Mouse (Mus musculus) splenic B cell, adult 2 months (primary cell): ENCODE measurements at regions not wholly inside any gene's neighbourhood (a gene's known extent, or its start where the extent isn't known, plus 50 kb on each side); places are given as distances from the start of the nearest gene placed in this dataset.
A peak's percentile ranks its signal among the peaks of the same experiment; 100 is the strongest.

ENCODE experiments used
- DNase-seq: peaks from one replicate; pipeline ENCODE4 v3.0.0-alpha.2; 2011; ENCODE audit warnings: low read depth, low spot score
- H3K27me3 ChIP-seq: 2 replicates; pipeline ENCODE4 v1.6.1; 2012; ENCODE audit warnings: mild to moderate bottlenecking, low read length, moderate library complexity, mixed read lengths; ENCODE audit not compliant: control insufficient read depth, poor library complexity, insufficient read depth, severe bottlenecking
- H3K36me3 ChIP-seq: 2 replicates; pipeline ENCODE4 v1.6.1; 2012; ENCODE audit warnings: mild to moderate bottlenecking, low read length, moderate library complexity, mixed read lengths; ENCODE audit not compliant: control insufficient read depth, poor library complexity, insufficient read depth, severe bottlenecking

- no peak for DNase-seq
- H3K27me3 ChIP-seq = no peaks in the 10 kb centered on the region
- H3K36me3 ChIP-seq = no peaks in the 10 kb centered on the region
Measured at GRCm38 (mm10) chr9:120774251-120774650, 154.8 kb upstream of the Ctnnb1 start.

- Histone ChIP-seq H3K36me3 (no peaks in the 10 kb centered on the region), H3K27me3 (no peaks in the 10 kb centered on the region)
- DNase-seq = no peak
Measured at GRCm38 (mm10) chr9:120774772-120775171, 154.2 kb upstream of the Ctnnb1 start.

- no peak for DNase-seq
- H3K27me3 ChIP-seq = no peaks in the 10 kb centered on the region
- H3K36me3 ChIP-seq = no peaks in the 10 kb centered on the region
Measured at GRCm38 (mm10) chr9:120775721-120776120, 153.3 kb upstream of the Ctnnb1 start.

- DNase-seq = peak; percentile 22
- no peaks in the 10 kb centered on the region for H3K27me3 ChIP-seq
- H3K36me3 ChIP-seq = no peaks in the 10 kb centered on the region
Measured at GRCm38 (mm10) chr9:120776456-120777001, 152.5 kb upstream of the Ctnnb1 start.

DNA sequence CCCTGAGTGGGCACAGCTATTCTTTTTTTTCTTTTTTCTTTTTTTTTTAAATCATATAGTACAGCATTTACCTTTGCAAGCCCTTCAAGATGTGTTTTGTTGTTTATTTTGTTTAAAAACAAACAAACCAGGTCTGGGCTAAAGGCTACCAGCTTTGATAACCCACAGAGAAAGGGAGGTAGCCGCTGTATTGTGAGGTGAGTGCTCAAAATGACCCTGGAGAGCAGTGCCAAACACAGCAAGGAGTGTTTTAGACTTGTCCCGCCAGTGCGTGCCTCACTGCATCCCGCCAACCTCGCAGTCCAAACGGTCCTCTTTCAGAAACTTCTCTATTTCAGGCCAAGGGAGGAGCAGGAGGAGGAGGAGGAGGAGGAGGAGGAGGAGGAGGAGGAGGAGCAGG, 152.0 kb upstream of the Ctnnb1 start:
- Histone ChIP-seq H3K27me3 (no peaks in the 10 kb centered on the region), H3K36me3 (no peaks in the 10 kb centered on the region)
- no peak for DNase-seq

- H3K27me3 ChIP-seq = no peaks in the 10 kb centered on the region
- H3K36me3 ChIP-seq = no peaks in the 10 kb centered on the region
- peak; percentile 5 for DNase-seq
Measured at GRCm38 (mm10) chr9:120777501-120777900, 151.5 kb upstream of the Ctnnb1 start.

GRCm38 (mm10) chr9:120778423-120778822, 150.6 kb upstream of the Ctnnb1 start:
- no peaks in the 10 kb centered on the region for H3K27me3 ChIP-seq
- no peak for DNase-seq
- H3K36me3 ChIP-seq = no peaks in the 10 kb centered on the region

DNA sequence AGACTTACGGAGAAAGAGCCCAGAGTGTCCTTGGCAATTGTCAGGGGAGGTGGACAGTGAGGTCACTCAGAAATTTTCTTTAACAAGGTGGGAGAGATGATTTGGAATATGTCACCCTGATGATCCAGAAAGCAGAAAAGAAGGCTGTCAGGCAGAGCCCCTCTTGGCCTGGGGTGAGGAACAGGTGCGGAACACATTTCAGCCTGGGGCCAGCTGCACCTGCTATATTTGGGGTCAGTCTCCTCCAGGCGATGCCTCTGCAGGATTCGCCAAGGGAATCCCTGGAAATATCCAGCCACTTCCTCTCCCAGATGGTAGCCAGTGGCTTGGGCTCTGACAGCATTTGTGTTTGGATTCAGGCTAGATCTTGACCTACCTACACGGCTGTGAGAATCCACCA, 134.8 kb upstream of the Ctnnb1 start:
- Histone ChIP-seq H3K27me3 (no peaks in the 10 kb centered on the region), H3K36me3 (no peaks in the 10 kb centered on the region)
- DNase-seq = no peak

GRCm38 (mm10) chr9:120796111-120796880, 132.7 kb upstream of the Ctnnb1 start:
- Histone ChIP-seq H3K36me3 (no peaks in the 10 kb centered on the region), H3K27me3 (no peaks in the 10 kb centered on the region)
- no peak for DNase-seq

GRCm38 (mm10) chr9:120797996-120798663, 130.9 kb upstream of the Ctnnb1 start:
- Histone ChIP-seq H3K36me3 (no peaks in the 10 kb centered on the region), H3K27me3 (no peaks in the 10 kb centered on the region)
- DNase-seq = no peak

DNA sequence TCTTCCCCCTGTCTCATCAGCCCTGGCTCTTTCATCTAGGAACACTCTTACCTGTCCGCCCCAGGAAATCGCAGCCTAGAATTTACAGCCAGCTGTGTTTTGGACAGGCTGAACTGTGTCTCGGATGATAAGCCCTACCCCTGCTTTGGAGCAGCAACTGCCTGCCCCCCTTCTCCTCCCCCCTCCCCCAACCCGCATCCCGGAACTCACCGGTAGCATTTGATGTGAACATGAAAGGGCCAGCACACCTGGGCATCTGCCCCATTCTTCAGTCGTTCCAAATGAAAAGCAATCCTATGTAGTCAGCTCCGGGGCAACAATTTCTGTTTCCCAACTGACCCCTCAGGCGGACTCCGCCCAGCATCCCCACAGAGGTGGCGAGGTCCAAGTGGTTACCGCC, 130.1 kb upstream of the Ctnnb1 start:
- no peaks in the 10 kb centered on the region for H3K27me3 ChIP-seq
- no peaks in the 10 kb centered on the region for H3K36me3 ChIP-seq
- DNase-seq = no peak

GRCm38 (mm10) chr9:120802646-120803045, 126.4 kb upstream of the Ctnnb1 start:
- DNase-seq = no peak
- Histone ChIP-seq H3K36me3 (no peaks in the 10 kb centered on the region), H3K27me3 (no peaks in the 10 kb centered on the region)

DNA sequence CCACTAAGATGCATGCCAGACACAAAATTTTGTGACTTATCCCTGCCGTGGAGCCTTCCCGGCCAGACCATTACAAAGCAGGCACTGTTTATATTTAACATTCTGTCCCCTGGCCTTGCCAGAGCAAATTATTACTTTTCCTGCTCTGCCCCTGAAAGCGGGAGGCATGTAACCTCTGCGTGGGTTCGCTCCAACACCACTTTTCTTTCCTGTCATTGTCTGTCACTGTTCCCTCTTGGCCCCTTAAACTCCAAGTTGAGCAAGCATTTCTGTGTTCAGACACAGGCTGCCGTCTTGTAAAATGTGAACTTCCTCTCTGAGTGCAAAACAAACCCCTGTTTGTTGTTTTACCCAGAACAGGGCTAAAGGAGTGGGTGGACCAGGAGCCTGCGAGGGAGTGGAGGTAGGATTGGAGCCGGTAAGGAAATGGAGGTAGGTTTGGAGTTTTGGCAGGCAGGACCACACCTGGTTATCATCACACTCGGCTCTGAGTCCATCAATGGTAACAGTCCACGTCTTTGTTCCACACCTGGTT, 124.2 kb upstream of the Ctnnb1 start:
- no peak for DNase-seq
- Histone ChIP-seq H3K36me3 (no peaks in the 10 kb centered on the region), H3K27me3 (no peaks in the 10 kb centered on the region)

- Histone ChIP-seq H3K36me3 (no peaks in the 10 kb centered on the region), H3K27me3 (no peaks in the 10 kb centered on the region)
- DNase-seq = no peak
Measured at GRCm38 (mm10) chr9:120808741-120809425, 120.1 kb upstream of the Ctnnb1 start.

DNA sequence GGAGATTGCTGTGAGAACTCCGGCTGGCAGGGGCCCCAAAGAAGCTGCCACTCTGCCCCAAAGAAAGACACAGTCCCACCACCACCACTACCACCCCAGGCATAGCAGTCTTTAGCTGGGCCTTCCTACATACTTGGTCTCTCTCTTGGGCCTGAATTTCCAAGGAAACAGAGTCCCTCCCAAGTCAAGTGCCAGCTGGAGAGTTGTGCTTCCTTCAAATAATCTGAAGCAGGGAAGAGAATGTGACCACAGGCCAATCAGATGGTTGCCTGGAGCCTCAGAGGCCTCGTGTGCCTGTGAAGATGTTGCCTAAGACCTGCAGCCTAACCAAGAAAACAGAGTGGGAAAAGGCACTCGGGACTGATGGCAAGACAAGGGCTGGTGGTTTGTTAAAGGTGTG, 117.5 kb upstream of the Ctnnb1 start:
- Histone ChIP-seq H3K27me3 (no peaks in the 10 kb centered on the region), H3K36me3 (no peaks in the 10 kb centered on the region)
- DNase-seq = no peak
